Mouse (Mus musculus): ENCODE results near the gene Opa3.

DNA sequence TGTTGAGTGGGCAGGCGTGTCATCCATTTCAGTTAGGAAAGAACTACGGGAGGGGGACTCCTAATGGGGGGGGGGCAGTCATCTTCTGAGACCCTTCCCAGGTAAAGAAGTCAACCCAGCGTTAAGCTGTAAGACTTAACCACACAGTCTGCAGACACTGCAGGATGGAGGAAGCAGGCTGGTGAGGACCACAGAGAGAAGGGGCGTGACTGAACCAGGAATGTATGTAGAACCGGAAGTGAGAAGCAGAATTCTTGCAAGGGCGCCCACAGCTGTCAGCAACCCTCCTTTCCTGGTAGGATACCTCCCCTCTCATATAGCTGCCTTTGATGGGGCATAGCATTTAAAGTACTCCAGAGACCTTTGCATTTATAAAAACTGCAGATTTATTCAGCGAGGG lies 28.4 kb downstream of the Opa3 start:
- TF ChIP-seq MAX (IDR thresholded peaks at IDR 0.05; ENCODE audit: low read length) = no peak
- no peak for TF ChIP-seq ELF1 (IDR thresholded peaks at IDR 0.05; ENCODE audit: low read depth, low read length)
